In genomic region chr11:94175288-94175687, GRCm38 (mm10) we compare ENCODE assay signal across 12 mouse cellular contexts. TPM values are rescaled to one million over a fixed set of nuclear protein-coding genes. Genes with fewer than 3 reads are reported as not detected.
DNase-seq lines count a peak whose midpoint lies in the region; ATAC-seq and TF ChIP-seq lines count a peak whose summit lies in the region.
"Had no signal": no experiment of that assay in that cellular context is flagged by ENCODE, and none has a peak within 500 bp of the region (broad histone marks: within the 10 kb centered on the region; RNA-seq: fewer than 3 reads in every experiment).

No protein-coding gene starts in this region.

- WGBS in forebrain, embryonic 14.5 days: 69% methylated on average over 7 of the region's 7 CpGs
- 69% methylated on average over 7 of the region's 7 CpGs for WGBS in forebrain, postnatal 0 days
- 55% methylated on average over 7 of the region's 7 CpGs for WGBS in kidney, embryonic 15.5 days
- WGBS in limb, embryonic 13.5 days: 61% methylated on average over 7 of the region's 7 CpGs
- 68% methylated on average over 7 of the region's 7 CpGs for WGBS in midbrain, embryonic 16.5 days

- no peak overlapping the region for H3K9ac ChIP-seq in forebrain, embryonic 14.5 days (ENCODE audit: low read length)
- no peak overlapping the region for H3K9ac ChIP-seq in forebrain, postnatal 0 days
- H3K9ac ChIP-seq in kidney, embryonic 15.5 days: no peak overlapping the region
- peak overlapping the region; percentile 43; the same call in 1 of the 2 replicates for H3K9ac ChIP-seq in limb, embryonic 13.5 days
- H3K9ac ChIP-seq in midbrain, embryonic 16.5 days (ENCODE audit: low read depth, low read length): no peak overlapping the region

- no peak for TF ChIP-seq CTCF in forebrain, postnatal 0 days (IDR thresholded peaks at IDR 0.05; ENCODE audit: low read depth)

- no peaks in the 10 kb centered on the region for H3K27me3 ChIP-seq in forebrain, embryonic 14.5 days (replicated peaks; ENCODE audit: control insufficient read depth, insufficient read depth, low read length)
- no peaks in the 10 kb centered on the region for H3K27me3 ChIP-seq in forebrain, postnatal 0 days (ENCODE audit: insufficient read depth, low read length)
- no peaks in the 10 kb centered on the region for H3K27me3 ChIP-seq in kidney, embryonic 15.5 days
- H3K27me3 ChIP-seq in limb, embryonic 13.5 days: no peaks in the 10 kb centered on the region
- no peaks in the 10 kb centered on the region for H3K27me3 ChIP-seq in midbrain, embryonic 16.5 days (ENCODE audit: control insufficient read depth, insufficient read depth, low read depth, low read length)
- H3K27me3 ChIP-seq: Patski had no signal

- peak overlapping the region; percentile 59; the same call in 1 of the 2 replicates for H3K27ac ChIP-seq in forebrain, embryonic 14.5 days (ENCODE audit: low read depth, low read length)
- no peak overlapping the region for H3K27ac ChIP-seq in forebrain, postnatal 0 days (ENCODE audit: low read depth, low read length)
- peak overlapping the region; percentile 37; the same call in 1 of the 2 replicates for H3K27ac ChIP-seq in kidney, embryonic 15.5 days
- peak overlapping the region; percentile 72; the same call in 1 of the 2 replicates for H3K27ac ChIP-seq in limb, embryonic 13.5 days
- no peak overlapping the region for H3K27ac ChIP-seq in midbrain, embryonic 16.5 days (ENCODE audit: low read length)

- 0 out of 2 replicates have a peak, but pooled peaks have one; percentile 12 for ATAC-seq in forebrain, embryonic 14.5 days
- ATAC-seq in forebrain, postnatal 0 days: no peak
- ATAC-seq in kidney, embryonic 15.5 days (replicated peaks; ENCODE audit: low FRiP score): no peak; the same call in 1 of the 2 replicates
- no peak for ATAC-seq in limb, embryonic 13.5 days (ENCODE audit: low FRiP score, low read depth)
- ATAC-seq in midbrain, embryonic 16.5 days: no peak
- ATAC-seq: Patski had no signal

- peaks cover 6% of the 10 kb centered on the region for H3K4me1 ChIP-seq in forebrain, embryonic 14.5 days (ENCODE audit: control insufficient read depth, insufficient read depth, low read length)
- no peaks in the 10 kb centered on the region for H3K4me1 ChIP-seq in forebrain, postnatal 0 days (ENCODE audit: insufficient read depth)
- 0 out of 2 replicates have a peak, but pooled peaks cover 18% of the 10 kb centered on the region for H3K4me1 ChIP-seq in kidney, embryonic 15.5 days
- peaks cover 11% of the 10 kb centered on the region for H3K4me1 ChIP-seq in limb, embryonic 13.5 days
- H3K4me1 ChIP-seq in midbrain, embryonic 16.5 days (ENCODE audit: control insufficient read depth, insufficient read depth, low read length): no peaks in the 10 kb centered on the region

- no peak overlapping the region for H3K4me3 ChIP-seq in forebrain, embryonic 14.5 days (ENCODE audit: low read depth, low read length)
- no peak overlapping the region for H3K4me3 ChIP-seq in forebrain, postnatal 0 days (ENCODE audit: low read depth, low read length)
- no peak overlapping the region for H3K4me3 ChIP-seq in kidney, embryonic 15.5 days (replicated peaks)
- H3K4me3 ChIP-seq in limb, embryonic 13.5 days: no peak overlapping the region
- H3K4me3 ChIP-seq in midbrain, embryonic 16.5 days (ENCODE audit: low read depth, low read length): no peak overlapping the region
- H3K4me3 ChIP-seq: erythroblast, embryonic 14.5 days; myocyte had no signal

- DNase-seq in forebrain, embryonic 14.5 days (ENCODE audit: low spot score): no peak
- DNase-seq in forebrain, postnatal 0 days: no peak
- no peak for DNase-seq in kidney, adult 8-10 months
- DNase-seq in adrenal gland, postnatal 10 days: peak; percentile 51
- no peak for DNase-seq in layer of hippocampus, postnatal 25 days (ENCODE audit: extremely low spot score in 1 of 2, low spot score in 1 of 2)
- DNase-seq: thymus, postnatal 14 days had no signal

- no peak overlapping the region for H3K4me2 ChIP-seq in forebrain, embryonic 14.5 days (ENCODE audit: low read length)
- H3K4me2 ChIP-seq in forebrain, postnatal 0 days (ENCODE audit: low read depth): no peak overlapping the region
- no peak overlapping the region for H3K4me2 ChIP-seq in kidney, embryonic 15.5 days
- 0 out of 2 replicates have a peak overlapping the region, but pooled peaks have one; percentile 1 for H3K4me2 ChIP-seq in limb, embryonic 13.5 days (replicated peaks)
- H3K4me2 ChIP-seq in midbrain, embryonic 16.5 days (ENCODE audit: low read length): no peak overlapping the region

- no peaks in the 10 kb centered on the region for H3K36me3 ChIP-seq in forebrain, embryonic 14.5 days (ENCODE audit: control insufficient read depth, insufficient read depth, low read length)
- no peaks in the 10 kb centered on the region for H3K36me3 ChIP-seq in forebrain, postnatal 0 days (ENCODE audit: insufficient read depth)
- no peaks in the 10 kb centered on the region for H3K36me3 ChIP-seq in kidney, embryonic 15.5 days
- H3K36me3 ChIP-seq in limb, embryonic 13.5 days: no peaks in the 10 kb centered on the region
- no peaks in the 10 kb centered on the region for H3K36me3 ChIP-seq in midbrain, embryonic 16.5 days (ENCODE audit: control insufficient read depth, insufficient read depth, low read length)

- H3K9me3 ChIP-seq in forebrain, embryonic 14.5 days (replicated peaks; ENCODE audit: control insufficient read depth, low read length): no peaks in the 10 kb centered on the region
- no peaks in the 10 kb centered on the region for H3K9me3 ChIP-seq in forebrain, postnatal 0 days (ENCODE audit: low read length)
- H3K9me3 ChIP-seq in kidney, embryonic 15.5 days (replicated peaks): no peaks in the 10 kb centered on the region
- H3K9me3 ChIP-seq in limb, embryonic 13.5 days: no peaks in the 10 kb centered on the region
- no peaks in the 10 kb centered on the region for H3K9me3 ChIP-seq in midbrain, embryonic 16.5 days (replicated peaks; ENCODE audit: control insufficient read depth, low read length, poor library complexity, severe bottlenecking)

RNA-seq across cellular contexts. Expression of gene Tob1, which starts 36.0 kb away (rescaled TPM):
- polyA plus RNA-seq in forebrain, embryonic 14.5 days (2014; fragmentation: Nextera tagmentation; extraction: Ambion mirVana): 32.4 and 37.5 TPM in 2 replicates
- total RNA-seq in forebrain, postnatal 0 days (2014; rRNA removed): 12.5 and 17.3 TPM in 2 replicates
- 27.9 and 31.6 TPM in 2 replicates for polyA plus RNA-seq in forebrain, postnatal 0 days (2015; fragmentation: Nextera tagmentation; extraction: Ambion mirVana)
- polyA plus RNA-seq in kidney, embryonic 15.5 days (2015; fragmentation: Nextera tagmentation; extraction: Ambion mirVana): 36.6 and 40.8 TPM in 2 replicates
- total RNA-seq in adrenal gland, postnatal 10 days (2021): 100 to 1,000 TPM; 111 to 183 TPM
- polyA plus RNA-seq in limb, embryonic 13.5 days (2015; fragmentation: Nextera tagmentation; extraction: Ambion mirVana): 30.0 and 33.9 TPM in 2 replicates
- total RNA-seq in layer of hippocampus, postnatal 25 days (2021): 10 to 100 TPM; 41.8 to 42.4 TPM
- polyA plus RNA-seq in midbrain, embryonic 16.5 days (2015; fragmentation: Nextera tagmentation; extraction: Ambion mirVana): 28.1 and 28.6 TPM in 2 replicates

Comparison
In these comparisons a context has a peak if more than half of its experiments do, and no peak if none do; other contexts are left out.
1. H3K27ac ChIP-seq: peak in forebrain, embryonic 14.5 days (single experiment), kidney, embryonic 15.5 days (single experiment) and limb, embryonic 13.5 days (single experiment); none in forebrain, postnatal 0 days (single experiment) and midbrain, embryonic 16.5 days (single experiment).